Mouse (Mus musculus): ENCODE measurements around the gene Mpped2. TPM values are rescaled to one million over a fixed set of nuclear protein-coding genes. Genes with fewer than 3 reads are reported as not detected.

Gene Mpped2
- polyA plus RNA-seq, 1 experiment from 2014 or later: 136 TPM

- 69% methylated on average over 21 of the region's 21 CpGs for WGBS
- no peak overlapping the region for H3K4me2 ChIP-seq (replicated peaks)
- ATAC-seq (ENCODE audit: insufficient number of reproducible peaks, insufficient read depth, low FRiP score, low TSS enrichment): no peak
- H3K9ac ChIP-seq: no peak overlapping the region
- H3K27me3 ChIP-seq: no peaks in the 10 kb centered on the region
- no peaks in the 10 kb centered on the region for H3K36me3 ChIP-seq
- peaks cover 41% of the 10 kb centered on the region for H3K4me1 ChIP-seq
- H3K27ac ChIP-seq: no peak overlapping the region
- H3K9me3 ChIP-seq: no peaks in the 10 kb centered on the region
- no peak overlapping the region for H3K4me3 ChIP-seq
Measured at GRCm38 (mm10) chr2:106860856-106861679, 168.0 kb downstream of the Mpped2 start.

DNA sequence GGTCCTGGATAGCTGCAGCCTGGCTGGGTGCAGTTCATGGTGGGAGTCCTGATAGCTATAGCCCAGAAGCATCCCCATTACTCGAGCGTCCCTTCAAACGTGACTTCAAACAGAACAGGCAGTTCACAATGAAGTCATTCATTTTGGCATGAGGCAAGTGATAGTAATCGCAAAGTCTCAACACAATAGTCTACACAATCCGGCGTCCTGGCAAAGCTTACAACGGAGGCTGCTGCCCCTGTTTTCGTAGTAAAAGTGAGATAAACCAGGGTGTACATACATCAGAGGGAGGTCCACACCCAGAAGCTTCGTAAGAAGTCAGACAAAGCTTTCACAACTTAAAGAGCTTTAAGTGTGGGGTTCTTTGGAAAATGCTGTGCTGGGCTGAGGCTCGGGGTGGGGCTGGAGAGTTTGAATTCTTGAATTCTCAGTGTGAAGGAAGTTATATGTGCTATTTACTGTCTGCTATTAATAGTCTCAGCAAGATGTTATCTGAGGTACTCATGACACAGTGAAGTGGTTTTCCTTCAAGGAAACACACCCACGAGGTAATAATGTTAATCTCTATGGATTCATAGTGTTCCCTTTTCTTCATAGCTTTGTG, 170.1 kb downstream of the Mpped2 start:
- Histone ChIP-seq H3K27me3 (no peaks in the 10 kb centered on the region), H3K9ac (no peak overlapping the region), H3K27ac (no peak overlapping the region), H3K36me3 (no peaks in the 10 kb centered on the region), H3K9me3 (no peaks in the 10 kb centered on the region), H3K4me1 (peaks cover 23% of the 10 kb centered on the region), H3K4me3 (no peak overlapping the region), H3K4me2 (replicated peaks) (no peak overlapping the region)
- ATAC-seq (ENCODE audit: insufficient number of reproducible peaks, insufficient read depth, low FRiP score, low TSS enrichment): no peak
- 46% methylated on average over 11 of the region's 11 CpGs for WGBS

GRCm38 (mm10) chr2:106865148-106865786, 172.2 kb downstream of the Mpped2 start:
- 71% methylated on average over 7 of the region's 7 CpGs for WGBS

DNA sequence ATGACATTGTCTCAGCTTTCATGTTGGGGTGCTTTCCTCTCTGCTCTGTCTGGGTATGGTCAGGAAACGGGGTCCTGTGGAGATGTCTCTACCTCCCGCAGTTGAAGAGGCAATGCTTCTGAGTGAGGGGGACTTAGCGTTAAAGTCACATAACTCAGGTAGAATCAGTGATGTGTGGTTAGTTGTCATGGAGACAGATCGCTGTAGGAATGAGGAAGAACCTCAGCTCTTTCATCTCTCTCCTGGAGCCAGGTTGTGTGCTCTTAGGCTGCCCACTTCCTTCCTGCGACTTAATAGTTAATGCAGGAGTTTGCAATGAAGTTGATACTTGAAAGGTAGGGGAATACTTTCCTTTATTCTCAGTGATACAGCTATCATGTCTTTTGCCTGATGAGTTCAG, 173.2 kb downstream of the Mpped2 start:
- Histone ChIP-seq H3K4me1 (peaks cover 22% of the 10 kb centered on the region), H3K27me3 (no peaks in the 10 kb centered on the region), H3K27ac (no peak overlapping the region), H3K9me3 (no peaks in the 10 kb centered on the region), H3K36me3 (peaks cover 9% of the 10 kb centered on the region; the same call in 1 of the 2 replicates), H3K4me2 (replicated peaks) (no peak overlapping the region), H3K4me3 (no peak overlapping the region), H3K9ac (no peak overlapping the region)
- WGBS: 49% methylated on average over 5 of the region's 5 CpGs
- ATAC-seq (ENCODE audit: insufficient number of reproducible peaks, insufficient read depth, low FRiP score, low TSS enrichment): no peak

More at GRCm38 (mm10) chr2:106865148-106865786, 172.2 kb downstream of the Mpped2 start:
- H3K9me3 ChIP-seq: no peaks in the 10 kb centered on the region
- peak overlapping the region; percentile 0; the same call in 1 of the 2 replicates for H3K27ac ChIP-seq
- no peak overlapping the region for H3K4me2 ChIP-seq (replicated peaks)
- peaks cover 8% of the 10 kb centered on the region; the same call in 1 of the 2 replicates for H3K36me3 ChIP-seq
- ATAC-seq (ENCODE audit: insufficient number of reproducible peaks, insufficient read depth, low FRiP score, low TSS enrichment): no peak
- H3K9ac ChIP-seq: no peak overlapping the region
- no peak overlapping the region for H3K4me3 ChIP-seq
- no peaks in the 10 kb centered on the region for H3K27me3 ChIP-seq
- peaks cover 22% of the 10 kb centered on the region for H3K4me1 ChIP-seq

DNA sequence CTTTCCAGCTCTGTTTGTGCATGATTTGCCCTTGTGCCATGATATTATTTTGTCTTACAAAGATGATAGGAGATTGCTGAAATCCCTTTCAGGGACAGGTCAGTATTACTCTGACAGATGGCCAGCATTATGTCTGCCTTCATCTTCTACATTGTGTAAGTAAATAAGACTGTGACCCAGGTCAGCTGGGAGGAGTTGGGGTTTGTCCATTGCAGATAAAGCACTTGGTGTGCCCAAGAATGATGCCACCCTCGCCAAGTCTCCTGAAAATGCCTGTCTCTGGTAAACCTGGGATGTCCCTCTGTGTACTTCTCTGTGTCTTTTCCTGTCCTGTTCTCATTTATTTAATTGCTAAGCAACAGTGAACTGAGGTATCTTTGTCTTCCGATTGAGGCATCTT, 177.8 kb downstream of the Mpped2 start:
- Histone ChIP-seq H3K36me3 (peaks cover 9% of the 10 kb centered on the region; the same call in 1 of the 2 replicates), H3K9me3 (no peaks in the 10 kb centered on the region), H3K4me3 (no peak overlapping the region), H3K9ac (no peak overlapping the region), H3K4me2 (replicated peaks) (no peak overlapping the region), H3K27ac (no peak overlapping the region), H3K4me1 (peaks cover 7% of the 10 kb centered on the region), H3K27me3 (no peaks in the 10 kb centered on the region)
- WGBS: 91% methylated on average over 2 of the region's 2 CpGs
- no peak for ATAC-seq (ENCODE audit: insufficient number of reproducible peaks, insufficient read depth, low FRiP score, low TSS enrichment)

- Histone ChIP-seq H3K27ac (no peak overlapping the region), H3K4me2 (replicated peaks) (no peak overlapping the region), H3K27me3 (no peaks in the 10 kb centered on the region), H3K9ac (no peak overlapping the region), H3K4me1 (0 out of 2 replicates have a peak, but pooled peaks cover 3% of the 10 kb centered on the region), H3K36me3 (peaks cover 9% of the 10 kb centered on the region; the same call in 1 of the 2 replicates), H3K9me3 (no peaks in the 10 kb centered on the region), H3K4me3 (no peak overlapping the region)
- WGBS: 88% methylated on average over 9 of the region's 9 CpGs
- ATAC-seq (ENCODE audit: insufficient number of reproducible peaks, insufficient read depth, low FRiP score, low TSS enrichment): no peak
Measured at GRCm38 (mm10) chr2:106873166-106873565, 180.1 kb downstream of the Mpped2 start.

DNA sequence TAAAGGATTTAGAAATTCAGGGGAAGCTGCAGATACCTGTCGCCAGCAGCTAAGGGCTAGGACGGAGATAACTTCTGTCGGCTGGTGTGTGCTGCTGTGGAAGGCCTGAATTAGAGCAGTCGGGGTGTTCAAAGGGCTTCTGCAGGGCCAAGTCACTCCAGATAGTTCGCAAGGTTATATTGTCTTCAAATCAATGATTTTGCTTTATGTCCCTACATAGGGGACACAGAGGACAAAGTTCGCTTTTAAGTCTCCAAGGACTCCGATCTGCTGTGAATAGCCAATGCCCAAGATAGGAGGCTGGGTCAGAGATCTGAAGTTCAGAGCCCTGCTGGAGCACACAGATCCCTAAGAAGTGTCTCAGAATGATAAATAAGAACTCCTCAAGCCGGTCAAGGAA, 190.3 kb downstream of the Mpped2 start:
- no peak overlapping the region for H3K9ac ChIP-seq
- no peak overlapping the region for H3K4me2 ChIP-seq (replicated peaks)
- H3K27me3 ChIP-seq: no peaks in the 10 kb centered on the region
- WGBS: 73% methylated on average over 8 of the region's 8 CpGs
- H3K4me3 ChIP-seq: no peak overlapping the region
- 0 out of 2 replicates have a peak, but pooled peaks cover 4% of the 10 kb centered on the region for H3K4me1 ChIP-seq
- H3K27ac ChIP-seq: no peak overlapping the region
- no peaks in the 10 kb centered on the region for H3K36me3 ChIP-seq
- no peak for ATAC-seq (ENCODE audit: insufficient number of reproducible peaks, insufficient read depth, low FRiP score, low TSS enrichment)
- no peaks in the 10 kb centered on the region for H3K9me3 ChIP-seq

- Histone ChIP-seq H3K4me3 (no peak overlapping the region), H3K27ac (no peak overlapping the region), H3K36me3 (no peaks in the 10 kb centered on the region), H3K4me2 (replicated peaks) (no peak overlapping the region), H3K4me1 (peaks cover 9% of the 10 kb centered on the region; the same call in 1 of the 2 replicates), H3K27me3 (no peaks in the 10 kb centered on the region), H3K9ac (no peak overlapping the region), H3K9me3 (no peaks in the 10 kb centered on the region)
- ATAC-seq (ENCODE audit: insufficient number of reproducible peaks, insufficient read depth, low FRiP score, low TSS enrichment): no peak
- 96% methylated on average over 5 of the region's 5 CpGs for WGBS
Measured at GRCm38 (mm10) chr2:106888174-106888573, 195.1 kb downstream of the Mpped2 start.

GRCm38 (mm10) chr2:106889297-106890000, 196.4 kb downstream of the Mpped2 start:
- H3K9me3 ChIP-seq: no peaks in the 10 kb centered on the region
- no peak overlapping the region for H3K4me2 ChIP-seq (replicated peaks)
- no peak overlapping the region for H3K9ac ChIP-seq
- peak overlapping the region; percentile 41; the same call in 1 of the 2 replicates for H3K27ac ChIP-seq
- WGBS: 7% methylated on average over 3 of the region's 3 CpGs
- H3K4me1 ChIP-seq: peaks cover 5% of the 10 kb centered on the region; the same call in 1 of the 2 replicates
- no peaks in the 10 kb centered on the region for H3K27me3 ChIP-seq
- H3K4me3 ChIP-seq: no peak overlapping the region
- no peaks in the 10 kb centered on the region for H3K36me3 ChIP-seq
- peak; percentile 72 for ATAC-seq (ENCODE audit: insufficient number of reproducible peaks, insufficient read depth, low FRiP score, low TSS enrichment)

GRCm38 (mm10) chr2:106893376-106893775, 200.3 kb downstream of the Mpped2 start:
- Histone ChIP-seq H3K9me3 (no peaks in the 10 kb centered on the region), H3K4me1 (peaks cover 10% of the 10 kb centered on the region; the same call in 1 of the 2 replicates), H3K27ac (no peak overlapping the region), H3K9ac (no peak overlapping the region), H3K4me3 (no peak overlapping the region), H3K36me3 (no peaks in the 10 kb centered on the region), H3K4me2 (replicated peaks) (no peak overlapping the region), H3K27me3 (no peaks in the 10 kb centered on the region)
- ATAC-seq (ENCODE audit: insufficient number of reproducible peaks, insufficient read depth, low FRiP score, low TSS enrichment): no peak
- 14% methylated on average over 3 of the region's 3 CpGs for WGBS

GRCm38 (mm10) chr2:106895326-106896023, 202.4 kb downstream of the Mpped2 start:
- ATAC-seq (ENCODE audit: insufficient number of reproducible peaks, insufficient read depth, low FRiP score, low TSS enrichment): peak; percentile 74
- no peak overlapping the region for H3K27ac ChIP-seq
- no peak overlapping the region for H3K4me3 ChIP-seq
- WGBS: 22% methylated on average over 11 of the region's 11 CpGs
- H3K9ac ChIP-seq: no peak overlapping the region
- H3K4me2 ChIP-seq (replicated peaks): no peak overlapping the region
- 0 out of 2 replicates have a peak, but pooled peaks cover 5% of the 10 kb centered on the region for H3K4me1 ChIP-seq
- H3K9me3 ChIP-seq: no peaks in the 10 kb centered on the region
- H3K27me3 ChIP-seq: no peaks in the 10 kb centered on the region
- no peaks in the 10 kb centered on the region for H3K36me3 ChIP-seq

All from embryonic facial prominence, embryonic 12.5 days (tissue).